Comparison of ENCODE assay signal across 8 mouse cellular contexts in the genomic region with DNA sequence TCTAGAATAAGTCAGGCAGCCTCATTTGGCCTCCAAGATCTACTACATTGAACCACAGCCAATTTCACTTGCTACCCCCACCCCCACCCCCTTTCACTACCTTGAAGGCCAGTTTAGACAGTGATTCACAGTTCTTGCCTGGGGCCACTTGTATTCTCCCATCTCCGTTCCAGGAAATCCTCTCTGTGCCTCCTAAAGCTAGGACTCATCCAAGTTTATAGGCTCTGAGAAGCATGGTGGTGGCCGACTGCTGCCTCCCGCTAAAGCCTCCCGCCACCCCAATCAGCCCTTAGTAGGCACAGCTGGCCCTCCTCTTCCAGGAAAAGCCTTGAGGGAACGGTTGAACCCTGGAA. TPM values are rescaled to one million over a fixed set of nuclear protein-coding genes. Genes with fewer than 3 reads are reported as not detected.
DNase-seq lines count a peak whose midpoint lies in the region; ATAC-seq lines count a peak whose summit lies in the region.

No protein-coding gene starts in this region.

- no peak for DNase-seq in heart, adult 8-10 months (ENCODE audit: low spot score)
- DNase-seq in MN1 (ENCODE audit: low spot score): peak; percentile 19
- no peak for DNase-seq in hindbrain, embryonic 11.5 days (ENCODE audit: low spot score)
- no peak for DNase-seq in midbrain, embryonic 10.5 days (ENCODE audit: low spot score)
- no peak for DNase-seq in adrenal gland, postnatal 14 days
- no peak for DNase-seq in cerebellum, postnatal 14 days
- DNase-seq in right cerebral cortex, postnatal 14 days: no peak

- peak overlapping the region; percentile 86 for H3K4me2 ChIP-seq in heart, embryonic 14.5 days (ENCODE audit: low read length)
- peak overlapping the region; percentile 85 for H3K4me2 ChIP-seq in hindbrain, embryonic 11.5 days (replicated peaks; ENCODE audit: low read depth, low read length)

- peaks cover 12 to 21% of the 10 kb centered on the region in 2 experiments for H3K4me1 ChIP-seq in heart, embryonic 14.5 days (ENCODE audit: control insufficient read depth in 2 of 2, insufficient read depth in 2 of 2, low read length in 2 of 2)
- peaks cover 4% of the 10 kb centered on the region; the same call in 1 of the 2 replicates for H3K4me1 ChIP-seq in hindbrain, embryonic 11.5 days (replicated peaks; ENCODE audit: control insufficient read depth, insufficient read depth, low read length)
- peaks cover 35% of the 10 kb centered on the region for H3K4me1 ChIP-seq in midbrain, embryonic 10.5 days

- no peaks in the 10 kb centered on the region for H3K27me3 ChIP-seq in heart, embryonic 14.5 days (ENCODE audit: control insufficient read depth, insufficient read depth, low read length)
- H3K27me3 ChIP-seq in hindbrain, embryonic 11.5 days (ENCODE audit: control insufficient read depth, insufficient read depth, low read length): no peaks in the 10 kb centered on the region
- no peaks in the 10 kb centered on the region for H3K27me3 ChIP-seq in midbrain, embryonic 10.5 days (ENCODE audit: low read depth, poor library complexity, severe bottlenecking)

- WGBS in heart, embryonic 14.5 days: under 1% methylated on average over 5 of the region's 5 CpGs
- WGBS in hindbrain, embryonic 11.5 days: 3% methylated on average over 5 of the region's 5 CpGs
- 5% methylated on average over 5 of the region's 5 CpGs for WGBS in midbrain, embryonic 10.5 days

- peaks cover 37% of the 10 kb centered on the region for H3K36me3 ChIP-seq in heart, embryonic 14.5 days (ENCODE audit: control insufficient read depth, insufficient read depth, low read length)
- H3K36me3 ChIP-seq in hindbrain, embryonic 11.5 days (ENCODE audit: control insufficient read depth, insufficient read depth, low read length): 0 out of 2 replicates have a peak, but pooled peaks cover 2% of the 10 kb centered on the region
- peaks cover 43% of the 10 kb centered on the region for H3K36me3 ChIP-seq in midbrain, embryonic 10.5 days

- peak overlapping the region; percentile 43 to 72 for H3K27ac ChIP-seq in heart, embryonic 14.5 days (replicated peaks in 1 of 2; ENCODE audit: control insufficient read depth in 1 of 2, insufficient read depth in 1 of 2, low read depth in 2 of 2, low read length in 2 of 2)
- H3K27ac ChIP-seq in hindbrain, embryonic 11.5 days (ENCODE audit: low read depth, low read length): peak overlapping the region; percentile 60
- H3K27ac ChIP-seq in midbrain, embryonic 10.5 days (replicated peaks): peak overlapping the region; percentile 91

- peak; percentile 1; the same call in 1 of the 2 replicates for ATAC-seq in heart, embryonic 14.5 days (ENCODE audit: insufficient number of reproducible peaks, insufficient read depth, low FRiP score, low read depth)
- ATAC-seq in hindbrain, embryonic 11.5 days (ENCODE audit: low FRiP score): no peak

- peak overlapping the region; percentile 54 to 61 for H3K4me3 ChIP-seq in heart, embryonic 14.5 days (ENCODE audit: control insufficient read depth in 1 of 2, insufficient read depth in 1 of 2, low read depth in 1 of 2, low read length in 2 of 2)
- peak overlapping the region; percentile 59 for H3K4me3 ChIP-seq in hindbrain, embryonic 11.5 days (ENCODE audit: low read depth, low read length)
- H3K4me3 ChIP-seq in midbrain, embryonic 10.5 days: peak overlapping the region; percentile 75

- H3K9me3 ChIP-seq in heart, embryonic 14.5 days (ENCODE audit: control insufficient read depth, low read length): no peaks in the 10 kb centered on the region
- no peaks in the 10 kb centered on the region for H3K9me3 ChIP-seq in hindbrain, embryonic 11.5 days (ENCODE audit: control insufficient read depth, low read length)
- no peaks in the 10 kb centered on the region for H3K9me3 ChIP-seq in midbrain, embryonic 10.5 days (replicated peaks)

- peak overlapping the region; percentile 79 for H3K9ac ChIP-seq in heart, embryonic 14.5 days (ENCODE audit: low read length)
- peak overlapping the region; percentile 74 for H3K9ac ChIP-seq in hindbrain, embryonic 11.5 days (ENCODE audit: low read depth, low read length)

RNA-seq across cellular contexts. Expression of gene Elovl1, which starts 0.5 kb away (rescaled TPM):
- polyA plus RNA-seq in heart, embryonic 14.5 days (2014; fragmentation: Nextera tagmentation; extraction: Ambion mirVana): 60.2 and 60.3 TPM in 2 replicates
- 10 to 100 TPM; 14.8 to 17.7 (median 16.2) TPM for total RNA-seq in heart, adult 8-10 months (2022)
- 42.1 and 46.8 TPM in 2 replicates for polyA plus RNA-seq in hindbrain, embryonic 11.5 days (2014; fragmentation: Nextera tagmentation; extraction: Ambion mirVana)
- 45.3 and 47.0 TPM in 2 replicates for polyA plus RNA-seq in midbrain, embryonic 10.5 days (2016; fragmentation: Nextera tagmentation; extraction: Ambion mirVana)
- total RNA-seq in adrenal gland, postnatal 14 days (2021): 66.4 and 75.4 TPM in 2 replicates

RNA-seq across cellular contexts. Expression of gene Cdc20, which starts 9.8 kb away (rescaled TPM):
- 150 and 165 TPM in 2 replicates for polyA plus RNA-seq in heart, embryonic 14.5 days (2014; fragmentation: Nextera tagmentation; extraction: Ambion mirVana)
- total RNA-seq in heart, adult 8-10 months (2022): 1 to 10 TPM in 3 of 4 experiments, under 1 TPM in 1; 0.47 to 1.4 (median 1.0) TPM
- polyA plus RNA-seq in hindbrain, embryonic 11.5 days (2014; fragmentation: Nextera tagmentation; extraction: Ambion mirVana): 236 and 259 TPM in 2 replicates
- polyA plus RNA-seq in midbrain, embryonic 10.5 days (2016; fragmentation: Nextera tagmentation; extraction: Ambion mirVana): 403 and 424 TPM in 2 replicates
- total RNA-seq in adrenal gland, postnatal 14 days (2021): 24.5 and 25.0 TPM in 2 replicates

RNA-seq across cellular contexts. Expression of gene Med8, which starts 18.3 kb away (rescaled TPM):
- 63.6 and 69.4 TPM in 2 replicates for polyA plus RNA-seq in heart, embryonic 14.5 days (2014; fragmentation: Nextera tagmentation; extraction: Ambion mirVana)
- 10 to 100 TPM; 28.8 to 42.8 (median 36.2) TPM for total RNA-seq in heart, adult 8-10 months (2022)
- 154 and 158 TPM in 2 replicates for polyA plus RNA-seq in hindbrain, embryonic 11.5 days (2014; fragmentation: Nextera tagmentation; extraction: Ambion mirVana)
- polyA plus RNA-seq in midbrain, embryonic 10.5 days (2016; fragmentation: Nextera tagmentation; extraction: Ambion mirVana): 160 and 170 TPM in 2 replicates
- 65.7 and 67.9 TPM in 2 replicates for total RNA-seq in adrenal gland, postnatal 14 days (2021)

RNA-seq across cellular contexts. Expression of gene Szt2, which starts 18.3 kb away (rescaled TPM):
- polyA plus RNA-seq in heart, embryonic 14.5 days (2014; fragmentation: Nextera tagmentation; extraction: Ambion mirVana): 7.1 and 7.6 TPM in 2 replicates
- 10 to 100 TPM; 10.3 to 13.0 (median 11.7) TPM for total RNA-seq in heart, adult 8-10 months (2022)
- 9.3 and 12.9 TPM in 2 replicates for polyA plus RNA-seq in hindbrain, embryonic 11.5 days (2014; fragmentation: Nextera tagmentation; extraction: Ambion mirVana)
- polyA plus RNA-seq in midbrain, embryonic 10.5 days (2016; fragmentation: Nextera tagmentation; extraction: Ambion mirVana): 6.4 and 9.1 TPM in 2 replicates
- total RNA-seq in adrenal gland, postnatal 14 days (2021): 18.3 and 22.5 TPM in 2 replicates

RNA-seq across cellular contexts. Expression of gene Mpl, which starts 29.9 kb away (rescaled TPM):
- 1.0 and 1.7 TPM in 2 replicates for polyA plus RNA-seq in heart, embryonic 14.5 days (2014; fragmentation: Nextera tagmentation; extraction: Ambion mirVana)
- under 1 TPM; 0.41 to 0.97 (median 0.51) TPM for total RNA-seq in heart, adult 8-10 months (2022)
- 1.3 and 1.5 TPM in 2 replicates for polyA plus RNA-seq in hindbrain, embryonic 11.5 days (2014; fragmentation: Nextera tagmentation; extraction: Ambion mirVana)
- 1.0 and 1.8 TPM in 2 replicates for polyA plus RNA-seq in midbrain, embryonic 10.5 days (2016; fragmentation: Nextera tagmentation; extraction: Ambion mirVana)
- 0.15 and 0.41 TPM in 2 replicates for total RNA-seq in adrenal gland, postnatal 14 days (2021)
